Mouse (Mus musculus) hindbrain, embryonic 16.5 days (tissue): Measurements from ENCODE around the gene Maml2. TPM values are rescaled to one million over a fixed set of nuclear protein-coding genes. Genes with fewer than 3 reads are reported as not detected.

Experiments used
- ATAC-seq: fragments of 200-750 bp; cut with Nextera tagmentation; 2 replicates; pipeline ENCODE4 v1.8.0; 2017; ENCODE audit warnings: moderate TSS enrichment, moderate library complexity
- H3K27ac ChIP-seq: fragments of 300-500 bp; sonication (generic); 2 replicates; pipeline ENCODE4 v1.5.1; 2014; ENCODE audit warnings: low read depth, mild to moderate bottlenecking, control low read depth, low read length, moderate library complexity
- H3K27me3 ChIP-seq: fragments of 300-500 bp; sonication (generic); replicated peaks from 2 replicates; pipeline ENCODE4 v1.6.1; 2014; ENCODE audit warnings: low read length; ENCODE audit not compliant: control insufficient read depth, insufficient read depth
- H3K36me3 ChIP-seq: fragments of 300-500 bp; sonication (generic); 2 replicates; pipeline ENCODE4 v1.6.1; 2014; ENCODE audit warnings: mild to moderate bottlenecking, low read length, moderate library complexity, mixed read lengths; ENCODE audit not compliant: control insufficient read depth, insufficient read depth
- H3K4me1 ChIP-seq: fragments of 300-500 bp; sonication (generic); 2 replicates; pipeline ENCODE4 v1.6.1; 2014; ENCODE audit warnings: low read depth, low read length; ENCODE audit not compliant: control insufficient read depth, insufficient read depth
- H3K4me2 ChIP-seq: fragments of 300-500 bp; sonication (generic); 2 replicates; pipeline ENCODE4 v1.6.1; 2014; ENCODE audit warnings: mild to moderate bottlenecking, low read length, control low read depth, moderate library complexity
- H3K4me3 ChIP-seq: fragments of 300-500 bp; sonication (generic); 2 replicates; pipeline ENCODE4 v1.5.1; 2014; ENCODE audit warnings: mild to moderate bottlenecking, low read length, control low read depth, moderate library complexity
- H3K9ac ChIP-seq: fragments of 300-500 bp; sonication (generic); 2 replicates; pipeline ENCODE4 v1.6.1; 2014; ENCODE audit warnings: low read depth, mild to moderate bottlenecking, control low read depth, low read length, moderate library complexity
- H3K9me3 ChIP-seq: fragments of 300-500 bp; sonication (generic); 2 replicates; pipeline ENCODE4 v1.6.1; 2014; ENCODE audit warnings: mild to moderate bottlenecking, low read length, moderate library complexity; ENCODE audit not compliant: control insufficient read depth
- WGBS: fragments of 180-500 bp; shearing (Covaris S2); extraction: QIAGEN DNeasy Blood & Tissue Kit; methylation state at CpG from one replicate; pipeline ENCODE4 v1.1.7; 2014; 5-methylcytosine and 5-hydroxymethylcytosine counted together
- polyA plus RNA-seq: library from polyadenylated mRNA; unstranded; fragments of >200 nt; fragmentation: Nextera tagmentation; extraction: Ambion mirVana; gene quantifications from 2 replicates; pipeline ENCODE4 v1.2.1, GENCODE M21; 2015

Gene Maml2
- polyA plus RNA-seq, 1 experiment from 2014 or later, result 10.8 TPM

- H3K4me3 ChIP-seq, result no peak overlapping the region
- no peak overlapping the region for H3K9ac ChIP-seq
- H3K9me3 ChIP-seq, result no peaks in the 10 kb centered on the region
- no peak overlapping the region for H3K4me2 ChIP-seq
- peak overlapping the region; percentile 40; the same call in 1 of the 2 replicates for H3K27ac ChIP-seq
- peaks cover 6% of the 10 kb centered on the region for H3K4me1 ChIP-seq
- H3K27me3 ChIP-seq, result no peaks in the 10 kb centered on the region
- no peak for ATAC-seq
- no peaks in the 10 kb centered on the region for H3K36me3 ChIP-seq
- 78% methylated on average over 1 of the region's 1 CpGs for whole genome bisulfite sequencing
Measured at GRCm38 (mm10) chr9:13455231-13455630, 157.5 kb downstream of the Maml2 start.

- no peaks in the 10 kb centered on the region for H3K9me3 ChIP-seq
- H3K4me3 ChIP-seq, result no peak overlapping the region
- H3K27ac ChIP-seq, result no peak overlapping the region
- no peak overlapping the region for H3K4me2 ChIP-seq
- no peak overlapping the region for H3K9ac ChIP-seq
- peaks cover 6% of the 10 kb centered on the region for H3K4me1 ChIP-seq
- H3K36me3 ChIP-seq, result no peaks in the 10 kb centered on the region
- no peak for ATAC-seq
- no peaks in the 10 kb centered on the region for H3K27me3 ChIP-seq
- WGBS, result 58% methylated on average over 6 of the region's 6 CpGs
Measured at GRCm38 (mm10) chr9:13457774-13458173, 160.0 kb downstream of the Maml2 start.

GRCm38 (mm10) chr9:13459371-13459770 lies 161.6 kb downstream of the Maml2 start:
- 37% methylated on average over 1 of the region's 1 CpGs for WGBS
- H3K27me3 ChIP-seq, result no peaks in the 10 kb centered on the region
- no peak overlapping the region for H3K9ac ChIP-seq
- H3K27ac ChIP-seq, result no peak overlapping the region
- peaks cover 6% of the 10 kb centered on the region for H3K4me1 ChIP-seq
- no peaks in the 10 kb centered on the region for H3K9me3 ChIP-seq
- no peak for ATAC-seq
- no peak overlapping the region for H3K4me3 ChIP-seq
- H3K4me2 ChIP-seq, result no peak overlapping the region
- no peaks in the 10 kb centered on the region for H3K36me3 ChIP-seq

GRCm38 (mm10) chr9:13460012-13460411 lies 162.3 kb downstream of the Maml2 start:
- Histone ChIP-seq H3K27me3 (no peaks in the 10 kb centered on the region), H3K27ac (no peak overlapping the region), H3K4me1 (peaks cover under 1% of the 10 kb centered on the region), H3K9ac (no peak overlapping the region), H3K9me3 (no peaks in the 10 kb centered on the region), H3K4me3 (no peak overlapping the region), H3K4me2 (no peak overlapping the region), H3K36me3 (no peaks in the 10 kb centered on the region)
- ATAC-seq, result no peak
- WGBS, result 90% methylated on average over 3 of the region's 3 CpGs

- Histone ChIP-seq H3K27me3 (no peaks in the 10 kb centered on the region), H3K9me3 (no peaks in the 10 kb centered on the region), H3K4me2 (no peak overlapping the region), H3K9ac (no peak overlapping the region), H3K4me3 (no peak overlapping the region), H3K4me1 (no peaks in the 10 kb centered on the region; the same call in 1 of the 2 replicates), H3K36me3 (no peaks in the 10 kb centered on the region), H3K27ac (no peak overlapping the region)
- 96% methylated on average over 1 of the region's 1 CpGs for WGBS
- no peak for ATAC-seq
Measured at GRCm38 (mm10) chr9:13460926-13461325, 163.2 kb downstream of the Maml2 start.

GRCm38 (mm10) chr9:13465358-13466020 lies 167.7 kb downstream of the Maml2 start:
- Histone ChIP-seq H3K4me3 (no peak overlapping the region), H3K9ac (no peak overlapping the region), H3K9me3 (no peaks in the 10 kb centered on the region), H3K4me2 (no peak overlapping the region), H3K27ac (no peak overlapping the region), H3K27me3 (no peaks in the 10 kb centered on the region), H3K4me1 (peaks cover 8% of the 10 kb centered on the region), H3K36me3 (no peaks in the 10 kb centered on the region)
- 85% methylated on average over 4 of the region's 4 CpGs for WGBS
- no peak for ATAC-seq

- no peaks in the 10 kb centered on the region for H3K36me3 ChIP-seq
- H3K9me3 ChIP-seq, result no peaks in the 10 kb centered on the region
- WGBS, result 95% methylated on average over 4 of the region's 4 CpGs
- no peak overlapping the region for H3K27ac ChIP-seq
- no peak for ATAC-seq
- H3K4me3 ChIP-seq, result no peak overlapping the region
- H3K4me1 ChIP-seq, result peaks cover 8% of the 10 kb centered on the region
- no peak overlapping the region for H3K4me2 ChIP-seq
- H3K27me3 ChIP-seq, result no peaks in the 10 kb centered on the region
- H3K9ac ChIP-seq, result no peak overlapping the region
Measured at GRCm38 (mm10) chr9:13466351-13466750, 168.6 kb downstream of the Maml2 start.

- Histone ChIP-seq H3K4me1 (peaks cover 8% of the 10 kb centered on the region), H3K27ac (no peak overlapping the region), H3K4me2 (no peak overlapping the region), H3K9ac (no peak overlapping the region), H3K27me3 (no peaks in the 10 kb centered on the region), H3K4me3 (no peak overlapping the region), H3K36me3 (no peaks in the 10 kb centered on the region), H3K9me3 (no peaks in the 10 kb centered on the region)
- WGBS, result 82% methylated on average over 10 of the region's 10 CpGs
- no peak for ATAC-seq
Measured at GRCm38 (mm10) chr9:13466816-13467215, 169.1 kb downstream of the Maml2 start.

- H3K4me1 ChIP-seq, result peaks cover 8% of the 10 kb centered on the region
- no peak overlapping the region for H3K4me3 ChIP-seq
- H3K27ac ChIP-seq, result no peak overlapping the region
- no peak overlapping the region for H3K4me2 ChIP-seq
- H3K9ac ChIP-seq, result no peak overlapping the region
- no peaks in the 10 kb centered on the region for H3K27me3 ChIP-seq
- 63% methylated on average over 7 of the region's 7 CpGs for WGBS
- ATAC-seq, result no peak
- no peaks in the 10 kb centered on the region for H3K36me3 ChIP-seq
- no peaks in the 10 kb centered on the region for H3K9me3 ChIP-seq
Measured at GRCm38 (mm10) chr9:13467745-13468144, 170.0 kb downstream of the Maml2 start.
